Mouse (Mus musculus): ENCODE data around the gene Limk1.

- TF ChIP-seq CTCF (conservative IDR thresholded peaks at IDR 0.05; ENCODE audit: low read length) (no peak), NANOG (IDR thresholded peaks at IDR 0.05; ENCODE audit: borderline replicate concordance, low read length) (no peak)
Measured at GRCm38 (mm10) chr5:134672198-134672516, 16.2 kb downstream of the Limk1 start.

Data from E14TG2a.4 (cell line).